Mouse (Mus musculus) liver, embryonic 11.5 days (tissue): Measurements from ENCODE around the gene Gbx1. TPM values are rescaled to one million over a fixed set of nuclear protein-coding genes. Genes with fewer than 3 reads are reported as not detected.

Experiments
- ATAC-seq: fragments of 200-750 bp; cut with Nextera tagmentation; replicated peaks from 2 replicates; pipeline ENCODE4 v1.8.0; 2017; ENCODE audit warnings: moderate number of reproducible peaks, mild to moderate bottlenecking, moderate TSS enrichment, moderate library complexity; ENCODE audit not compliant: low FRiP score
- DNase-seq: peaks from one replicate; pipeline ENCODE4 v3.0.0-alpha.2; 2017; ENCODE audit warnings: low spot score
- H3K27ac ChIP-seq: fragments of 300-500 bp; sonication (generic); 2 replicates; pipeline ENCODE4 v1.5.1; 2014; ENCODE audit warnings: mild to moderate bottlenecking, low read depth, low read length, control low read depth
- H3K27me3 ChIP-seq: fragments of 300-500 bp; sonication (generic); replicated peaks from 2 replicates; pipeline ENCODE4 v1.6.1; 2014; ENCODE audit warnings: low read length, mixed read lengths; ENCODE audit not compliant: control insufficient read depth, insufficient read depth
- H3K36me3 ChIP-seq: fragments of 300-500 bp; sonication (generic); 2 replicates; pipeline ENCODE4 v1.6.1; 2014; ENCODE audit warnings: mild to moderate bottlenecking, low read length, moderate library complexity, mixed read lengths; ENCODE audit not compliant: control insufficient read depth, insufficient read depth
- H3K4me1 ChIP-seq: fragments of 300-500 bp; sonication (generic); replicated peaks from 2 replicates; pipeline ENCODE4 v1.6.1; 2014; ENCODE audit warnings: low read length, mixed read lengths; ENCODE audit not compliant: control insufficient read depth, insufficient read depth
- H3K4me2 ChIP-seq: fragments of 300-500 bp; sonication (generic); 2 replicates; pipeline ENCODE4 v1.6.1; 2014; ENCODE audit warnings: mild to moderate bottlenecking, control low read depth, moderate library complexity
- H3K4me3 ChIP-seq: fragments of 300-500 bp; sonication (generic); 2 replicates; pipeline ENCODE4 v1.5.1; 2014; ENCODE audit warnings: low read depth, low read length, control low read depth
- H3K9ac ChIP-seq: fragments of 300-500 bp; sonication (generic); 2 replicates; pipeline ENCODE4 v1.6.1; 2014; ENCODE audit warnings: low read depth, low read length, control low read depth
- H3K9me3 ChIP-seq: fragments of 300-500 bp; sonication (generic); 2 replicates; pipeline ENCODE4 v1.6.1; 2016; ENCODE audit warnings: low read length, inconsistent platforms, mixed read lengths; ENCODE audit not compliant: control insufficient read depth
- WGBS: fragments of 180-500 bp; shearing (Covaris S2); extraction: QIAGEN DNeasy Blood & Tissue Kit; methylation state at CpG from one replicate; pipeline ENCODE4 v1.1.7; 2014; 5-methylcytosine and 5-hydroxymethylcytosine counted together
- polyA plus RNA-seq: library from polyadenylated mRNA; unstranded; fragments of >200 nt; fragmentation: Nextera tagmentation; extraction: Ambion mirVana; gene quantifications from 2 replicates; pipeline ENCODE4 v1.2.1, GENCODE M21; 2014

Gene Gbx1
- polyA plus RNA-seq, 1 experiment from 2014 or later = 0.04 TPM

DNA sequence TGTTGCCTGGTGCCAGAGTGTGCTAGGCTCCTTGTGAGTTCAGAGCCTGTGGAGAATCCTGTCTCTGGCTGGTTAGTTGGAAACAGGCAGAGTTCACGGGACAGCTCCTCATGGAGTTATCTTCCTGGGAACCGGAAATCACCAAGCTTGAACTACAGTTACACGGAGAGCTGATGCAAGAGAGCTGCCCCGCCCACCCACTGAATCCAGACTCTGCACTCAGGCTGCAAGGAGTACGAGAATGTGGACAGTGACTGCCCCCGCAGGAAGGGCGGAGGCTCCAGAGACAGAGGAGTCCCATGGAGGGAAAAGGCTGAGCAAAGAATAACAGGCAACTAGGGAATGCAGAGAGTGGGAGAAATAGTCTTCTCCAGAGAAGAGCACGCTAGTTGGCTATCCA is 14.7 kb downstream of the Gbx1 start:
- no peak overlapping the region for H3K27ac ChIP-seq
- no peaks in the 10 kb centered on the region for H3K36me3 ChIP-seq
- DNase-seq (no peak), ATAC-seq (no peak)
- no peaks in the 10 kb centered on the region for H3K9me3 ChIP-seq
- WGBS = 41% methylated on average over 8 of the region's 8 CpGs
- H3K4me1 ChIP-seq = peaks cover 3% of the 10 kb centered on the region; the same call in 1 of the 2 replicates
- no peak overlapping the region for H3K9ac ChIP-seq
- H3K4me2 ChIP-seq = no peak overlapping the region
- H3K4me3 ChIP-seq = no peak overlapping the region
- H3K27me3 ChIP-seq = peaks cover 6% of the 10 kb centered on the region; the same call in 1 of the 2 replicates

GRCm38 (mm10) chr5:24510635-24511034 is 16.4 kb downstream of the Gbx1 start:
- no peaks in the 10 kb centered on the region for H3K36me3 ChIP-seq
- 40% methylated on average over 11 of the region's 11 CpGs for WGBS
- ATAC-seq = no peak

DNA sequence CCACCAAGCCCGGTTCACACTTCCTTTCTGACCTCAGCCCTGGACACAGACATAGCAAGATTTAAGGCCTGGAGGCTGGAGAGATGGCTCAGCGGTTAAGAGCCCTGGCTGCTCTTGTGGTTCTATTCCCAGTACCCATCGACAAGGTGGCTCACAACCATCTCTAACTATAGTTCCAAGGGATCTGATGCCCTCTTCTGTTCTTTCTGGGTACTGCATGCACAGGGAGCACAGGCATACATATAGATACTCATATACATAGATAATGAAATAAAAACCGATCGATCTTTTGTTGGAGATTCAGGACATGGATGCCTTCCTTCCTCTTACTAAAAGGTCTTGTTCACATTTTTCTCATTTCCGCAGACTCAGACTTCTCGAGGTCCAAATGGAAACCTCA is 18.6 kb downstream of the Gbx1 start:
- H3K4me3 ChIP-seq = no peak overlapping the region
- no peak overlapping the region for H3K9ac ChIP-seq
- DNase-seq = no peak
- no peaks in the 10 kb centered on the region for H3K36me3 ChIP-seq
- no peaks in the 10 kb centered on the region for H3K9me3 ChIP-seq
- 86% methylated on average over 7 of the region's 7 CpGs for WGBS
- H3K4me1 ChIP-seq = peaks cover 19% of the 10 kb centered on the region
- ATAC-seq = no peak
- peaks cover 9% of the 10 kb centered on the region for H3K27me3 ChIP-seq
- H3K27ac ChIP-seq = no peak overlapping the region
- H3K4me2 ChIP-seq = no peak overlapping the region

More at GRCm38 (mm10) chr5:24510635-24511034, 16.4 kb downstream of the Gbx1 start:
- DNase-seq = no peak
- H3K4me2 ChIP-seq = no peak overlapping the region
- peaks cover 6% of the 10 kb centered on the region; the same call in 1 of the 2 replicates for H3K4me1 ChIP-seq
- H3K9me3 ChIP-seq = no peaks in the 10 kb centered on the region
- no peak overlapping the region for H3K27ac ChIP-seq
- H3K27me3 ChIP-seq = peaks cover 2% of the 10 kb centered on the region; the same call in 1 of the 2 replicates
- H3K4me3 ChIP-seq = no peak overlapping the region
- H3K9ac ChIP-seq = no peak overlapping the region

DNA sequence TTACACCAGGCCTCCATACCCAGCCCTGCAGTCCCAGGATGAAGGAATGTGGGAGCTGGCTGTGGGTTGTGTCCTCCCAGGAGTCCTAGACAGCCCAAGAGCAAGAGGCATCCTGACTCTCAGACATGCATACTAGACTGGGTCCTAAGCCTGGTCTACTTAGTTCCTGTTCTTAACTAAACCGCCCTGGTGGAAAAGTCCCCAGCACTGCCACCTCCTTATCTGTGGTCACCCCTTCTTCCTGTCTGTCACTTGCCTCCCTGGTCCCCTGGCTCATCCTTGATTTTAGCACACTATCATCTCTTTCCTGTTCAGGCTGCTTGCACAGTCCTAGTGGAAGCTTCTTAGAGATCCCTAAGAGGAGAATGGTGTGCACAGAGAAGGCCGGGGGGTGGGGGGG is 21.5 kb downstream of the Gbx1 start:
- Histone ChIP-seq H3K4me2 (no peak overlapping the region), H3K27me3 (peaks cover 8% of the 10 kb centered on the region), H3K9me3 (no peaks in the 10 kb centered on the region), H3K36me3 (peaks cover 12% of the 10 kb centered on the region; the same call in 1 of the 2 replicates), H3K4me1 (peaks cover 18% of the 10 kb centered on the region), H3K27ac (no peak overlapping the region), H3K9ac (no peak overlapping the region), H3K4me3 (no peak overlapping the region)
- ATAC-seq (peak; percentile 56), DNase-seq (no peak)
- WGBS = 19% methylated on average over 2 of the region's 2 CpGs

DNA sequence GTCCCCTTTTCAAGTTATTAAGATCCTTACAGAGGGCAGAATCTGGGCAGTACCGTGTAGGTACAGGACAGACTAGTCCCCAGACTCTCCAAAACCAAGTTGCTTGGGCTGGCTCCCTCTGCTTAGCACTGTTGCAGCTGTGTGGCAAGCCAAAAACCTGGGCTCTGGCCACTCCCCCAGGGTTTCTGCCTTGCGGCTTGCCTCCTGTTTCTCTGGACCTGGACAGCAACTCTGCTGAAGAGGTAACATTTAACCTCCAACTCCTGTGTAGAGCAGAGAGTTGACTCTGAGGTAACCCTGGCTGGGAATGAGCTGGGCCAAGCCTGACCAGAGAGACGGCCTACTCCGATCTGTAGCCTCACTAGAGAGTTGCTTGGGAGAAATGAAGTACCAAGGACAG is 24.2 kb downstream of the Gbx1 start:
- Histone ChIP-seq H3K27me3 (peaks cover 7% of the 10 kb centered on the region), H3K9ac (no peak overlapping the region), H3K9me3 (no peaks in the 10 kb centered on the region), H3K36me3 (peaks cover 19% of the 10 kb centered on the region; the same call in 1 of the 2 replicates), H3K4me2 (no peak overlapping the region), H3K4me1 (peaks cover 15% of the 10 kb centered on the region), H3K4me3 (no peak overlapping the region), H3K27ac (no peak overlapping the region)
- 72% methylated on average over 4 of the region's 4 CpGs for WGBS
- ATAC-seq = no peak
- no peak for DNase-seq

DNA sequence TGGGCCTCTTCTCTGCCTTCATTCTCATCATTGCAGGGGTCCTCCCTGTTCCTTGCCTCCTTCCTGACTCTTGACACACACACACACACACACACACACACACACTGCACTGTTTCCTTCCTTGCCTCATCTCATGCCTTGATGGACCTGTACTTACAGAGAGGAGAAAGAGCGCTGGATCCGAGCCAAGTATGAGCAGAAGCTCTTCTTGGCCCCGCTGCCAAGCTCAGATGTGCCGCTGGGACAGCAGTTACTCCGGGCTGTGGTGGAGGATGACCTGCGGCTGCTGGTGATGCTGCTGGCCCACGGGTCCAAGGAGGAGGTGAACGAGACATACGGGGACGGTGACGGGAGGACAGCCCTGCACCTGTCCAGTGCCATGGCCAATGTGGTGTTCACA is 26.2 kb downstream of the Gbx1 start:
- no peak overlapping the region for H3K27ac ChIP-seq
- ATAC-seq (no peak), DNase-seq (no peak)
- H3K27me3 ChIP-seq = peaks cover 7% of the 10 kb centered on the region
- H3K4me2 ChIP-seq = no peak overlapping the region
- H3K9ac ChIP-seq = no peak overlapping the region
- H3K36me3 ChIP-seq = peaks cover 19% of the 10 kb centered on the region; the same call in 1 of the 2 replicates
- 93% methylated on average over 11 of the region's 11 CpGs for WGBS
- H3K4me1 ChIP-seq = peaks cover 15% of the 10 kb centered on the region
- H3K4me3 ChIP-seq = no peak overlapping the region
- no peaks in the 10 kb centered on the region for H3K9me3 ChIP-seq

DNA sequence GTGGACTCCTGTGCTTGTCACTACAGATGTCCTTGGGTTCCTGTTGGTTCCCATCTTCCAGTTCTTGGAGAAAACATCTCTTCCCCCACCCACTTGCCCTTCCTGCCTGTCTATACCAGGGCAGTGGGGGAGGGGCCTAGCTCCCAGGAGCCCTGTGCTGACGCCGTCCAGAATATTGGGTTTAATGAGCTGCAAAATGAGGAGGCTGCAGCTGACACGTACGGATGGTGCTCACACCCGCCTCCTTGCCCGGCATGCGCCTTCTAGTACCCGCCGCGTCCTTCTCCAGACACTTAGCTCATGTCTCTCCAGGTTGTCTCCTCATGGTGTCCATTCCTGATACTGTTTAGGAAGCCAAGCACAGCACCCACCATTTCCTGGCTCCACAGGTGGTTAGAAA is 27.9 kb downstream of the Gbx1 start:
- Histone ChIP-seq H3K4me2 (no peak overlapping the region), H3K36me3 (peaks cover 19% of the 10 kb centered on the region; the same call in 1 of the 2 replicates), H3K9me3 (no peaks in the 10 kb centered on the region), H3K27me3 (peaks cover 4% of the 10 kb centered on the region; the same call in 1 of the 2 replicates), H3K27ac (no peak overlapping the region), H3K4me1 (peaks cover under 1% of the 10 kb centered on the region; the same call in 1 of the 2 replicates), H3K4me3 (no peak overlapping the region), H3K9ac (no peak overlapping the region)
- no peak for DNase-seq
- WGBS = 91% methylated on average over 10 of the region's 10 CpGs
- no peak for ATAC-seq

GRCm38 (mm10) chr5:24497526-24497925 is 29.5 kb downstream of the Gbx1 start:
- no peaks in the 10 kb centered on the region for H3K27me3 ChIP-seq
- no peaks in the 10 kb centered on the region for H3K9me3 ChIP-seq
- no peak overlapping the region for H3K4me3 ChIP-seq
- H3K36me3 ChIP-seq = peaks cover 26% of the 10 kb centered on the region
- H3K27ac ChIP-seq = no peak overlapping the region
- 81% methylated on average over 12 of the region's 12 CpGs for WGBS
- DNase-seq = no peak
- H3K9ac ChIP-seq = no peak overlapping the region
- H3K4me1 ChIP-seq = no peaks in the 10 kb centered on the region
- H3K4me2 ChIP-seq = no peak overlapping the region
- ATAC-seq = no peak

DNA sequence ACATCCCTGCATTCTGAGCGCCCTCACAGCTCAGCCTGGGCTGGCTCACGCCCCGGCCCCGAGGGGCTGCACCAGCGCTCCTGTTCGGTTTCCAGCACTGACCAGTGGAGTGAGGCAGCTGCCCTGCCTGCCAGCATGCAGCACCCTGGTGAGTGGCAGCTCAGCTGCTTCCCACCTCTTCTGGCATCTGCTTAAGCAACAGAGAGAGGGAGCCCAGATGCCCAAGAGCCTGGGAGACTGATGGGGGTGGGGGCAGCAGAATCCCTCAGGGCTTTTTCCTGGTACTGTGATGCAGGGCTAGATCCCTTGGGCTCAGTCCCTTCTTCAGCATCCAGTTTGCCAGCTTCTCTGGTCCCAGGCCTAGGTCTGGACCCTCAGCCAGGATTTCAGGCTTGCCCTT is 30.2 kb downstream of the Gbx1 start:
- H3K4me2 ChIP-seq = no peak overlapping the region
- no peak overlapping the region for H3K4me3 ChIP-seq
- ATAC-seq (no peak), DNase-seq (no peak)
- H3K27me3 ChIP-seq = no peaks in the 10 kb centered on the region
- H3K27ac ChIP-seq = no peak overlapping the region
- H3K4me1 ChIP-seq = no peaks in the 10 kb centered on the region
- H3K9me3 ChIP-seq = no peaks in the 10 kb centered on the region
- 89% methylated on average over 6 of the region's 6 CpGs for WGBS
- H3K9ac ChIP-seq = no peak overlapping the region
- peaks cover 28% of the 10 kb centered on the region for H3K36me3 ChIP-seq
